Comparison of ENCODE assay signal across 11 mouse cellular contexts in the genomic region with DNA sequence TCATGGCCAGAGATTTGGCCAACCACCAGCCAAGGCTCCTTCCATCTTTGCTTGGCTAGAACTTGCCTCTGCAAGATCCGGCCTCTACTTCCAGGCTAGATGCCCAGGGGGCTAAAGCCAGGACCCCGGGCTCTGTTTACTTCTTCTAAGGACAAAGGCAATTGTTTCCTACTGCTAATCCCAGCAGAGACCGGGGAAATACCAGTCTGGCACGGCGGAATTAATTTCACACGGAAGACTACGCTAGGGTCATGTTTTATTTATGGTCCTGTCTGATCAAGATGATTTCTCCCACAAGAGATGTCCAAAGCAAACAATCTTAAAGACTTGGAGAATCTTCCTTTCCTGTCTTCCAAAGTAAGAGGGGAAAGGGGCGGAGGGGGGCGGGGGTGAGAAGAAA. TPM values are rescaled to one million over a fixed set of nuclear protein-coding genes. Genes with fewer than 3 reads are reported as not detected.
A peak's percentile ranks its signal among the peaks of the same experiment; 100 is the strongest.
DNase-seq lines count a peak whose midpoint lies in the region; ATAC-seq and TF ChIP-seq lines count a peak whose summit lies in the region.
"Had no signal": no experiment of that assay in that cellular context is flagged by ENCODE, and none has a peak within 500 bp of the region (broad histone marks: within the 10 kb centered on the region; RNA-seq: fewer than 3 reads in every experiment).

No protein-coding gene starts in this region.

- peak; percentile 13 for DNase-seq in adrenal gland, adult 2 months
- no peak for DNase-seq in adrenal gland, postnatal 25 days
- DNase-seq in lung, postnatal 0 days (ENCODE audit: low spot score), result no peak
- DNase-seq in lung, adult 2 months, result no peak
- no peak for DNase-seq in limb, embryonic 14.5 days (ENCODE audit: low spot score)
- no peak for DNase-seq in thymus, adult 2 months
- DNase-seq in left cerebral cortex, postnatal 25 days (ENCODE audit: low spot score in 2 of 2), result no peak
- DNase-seq: cerebellum, adult 11 months; lung, postnatal 10 days; right cerebral cortex, postnatal 14 days had no signal

- H3K4me1 ChIP-seq in lung, postnatal 0 days (ENCODE audit: insufficient read depth, low read depth, low read length), result peaks cover 10% of the 10 kb centered on the region; the same call in 1 of the 2 replicates
- H3K4me1 ChIP-seq in lung, adult 2 months (ENCODE audit: control insufficient read depth, insufficient read depth, low read length), result peaks cover 11% of the 10 kb centered on the region
- H3K4me1 ChIP-seq in limb, embryonic 14.5 days (ENCODE audit: control insufficient read depth, insufficient read depth, low read length), result peaks cover 17% of the 10 kb centered on the region
- 0 out of 2 replicates have a peak, but pooled peaks cover 4% of the 10 kb centered on the region for H3K4me1 ChIP-seq in thymus, adult 2 months (replicated peaks; ENCODE audit: control insufficient read depth, insufficient read depth, low read length)
- H3K4me1 ChIP-seq in liver, embryonic 12.5 days, result peaks cover 4% of the 10 kb centered on the region; the same call in 1 of the 2 replicates

- intact Hi-C loops in left cerebral cortex, postnatal 25 days (cut with DNase I), result no loop called here

- H3K4me3 ChIP-seq in lung, postnatal 0 days (ENCODE audit: low read depth, low read length), result no peak overlapping the region; the same call in 1 of the 2 replicates
- H3K4me3 ChIP-seq in lung, adult 2 months (replicated peaks; ENCODE audit: extremely low read depth, low read depth, low read length), result no peak overlapping the region
- H3K4me3 ChIP-seq in limb, embryonic 14.5 days (replicated peaks; ENCODE audit: low read length), result peak overlapping the region; percentile 72
- H3K4me3 ChIP-seq in thymus, adult 2 months (ENCODE audit: control insufficient read depth, insufficient read depth, low read length), result no peak overlapping the region
- H3K4me3 ChIP-seq in liver, embryonic 12.5 days, result no peak overlapping the region

- no peaks in the 10 kb centered on the region for H3K36me3 ChIP-seq in lung, postnatal 0 days (ENCODE audit: insufficient read depth, low read length)
- no peaks in the 10 kb centered on the region for H3K36me3 ChIP-seq in limb, embryonic 14.5 days (ENCODE audit: control insufficient read depth, insufficient read depth, low read length)
- no peaks in the 10 kb centered on the region for H3K36me3 ChIP-seq in thymus, adult 2 months (ENCODE audit: control insufficient read depth, insufficient read depth, low read length)
- H3K36me3 ChIP-seq in liver, embryonic 12.5 days, result no peaks in the 10 kb centered on the region

- H3K4me2 ChIP-seq in lung, postnatal 0 days (replicated peaks; ENCODE audit: low read depth, low read length), result peak overlapping the region; percentile 99; the same call in 1 of the 2 replicates
- peak overlapping the region; percentile 94 for H3K4me2 ChIP-seq in limb, embryonic 14.5 days (replicated peaks; ENCODE audit: low read depth, low read length, severe bottlenecking)
- H3K4me2 ChIP-seq in liver, embryonic 12.5 days, result no peak overlapping the region

- peaks cover 15% of the 10 kb centered on the region for H3K27me3 ChIP-seq in lung, postnatal 0 days (replicated peaks; ENCODE audit: insufficient read depth, low read length)
- H3K27me3 ChIP-seq in limb, embryonic 14.5 days (ENCODE audit: control insufficient read depth, insufficient read depth, low read length), result peaks cover 25% of the 10 kb centered on the region
- peaks cover 6% of the 10 kb centered on the region for H3K27me3 ChIP-seq in thymus, adult 2 months (ENCODE audit: control insufficient read depth, insufficient read depth, low read length)
- peaks cover 68% of the 10 kb centered on the region for H3K27me3 ChIP-seq in liver, embryonic 12.5 days (replicated peaks)

- TF ChIP-seq EP300 in lung, postnatal 0 days (IDR thresholded peaks at IDR 0.05), result no peak

- WGBS in lung, postnatal 0 days, result 12% methylated on average over 9 of the region's 9 CpGs
- 12% methylated on average over 9 of the region's 9 CpGs for WGBS in lung, adult 2 months
- WGBS in limb, embryonic 14.5 days, result 14% methylated on average over 9 of the region's 9 CpGs
- 36% methylated on average over 9 of the region's 9 CpGs for WGBS in thymus, adult 2 months
- WGBS in liver, embryonic 12.5 days (ENCODE audit: insufficient replicate concordance), result 14% methylated on average over 9 of the region's 9 CpGs

- no peak overlapping the region for H3K27ac ChIP-seq in lung, postnatal 0 days (ENCODE audit: low read length)
- no peak overlapping the region for H3K27ac ChIP-seq in limb, embryonic 14.5 days (replicated peaks; ENCODE audit: low read depth, low read length)
- H3K27ac ChIP-seq in thymus, adult 2 months (ENCODE audit: control insufficient read depth, insufficient read depth, low read length), result no peak overlapping the region
- H3K27ac ChIP-seq in liver, embryonic 12.5 days, result no peak overlapping the region

- no peak overlapping the region for H3K9ac ChIP-seq in lung, postnatal 0 days (replicated peaks; ENCODE audit: low read depth)
- no peak overlapping the region for H3K9ac ChIP-seq in limb, embryonic 14.5 days (ENCODE audit: low read depth, low read length, severe bottlenecking)
- no peak overlapping the region for H3K9ac ChIP-seq in liver, embryonic 12.5 days

- TF ChIP-seq CTCF in lung, postnatal 0 days (IDR thresholded peaks at IDR 0.05), result no peak
- no peak for TF ChIP-seq CTCF in lung, adult 2 months (IDR thresholded peaks at IDR 0.05; ENCODE audit: insufficient read depth, low read length)
- TF ChIP-seq CTCF in thymus, adult 2 months (IDR thresholded peaks at IDR 0.05; ENCODE audit: borderline replicate concordance, control insufficient read depth, extremely low read depth, insufficient read depth, low read length, poor library complexity), result no peak

- no peaks in the 10 kb centered on the region for H3K9me3 ChIP-seq in lung, postnatal 0 days (ENCODE audit: low read length)
- no peaks in the 10 kb centered on the region for H3K9me3 ChIP-seq in limb, embryonic 14.5 days (ENCODE audit: control insufficient read depth, low read length)
- H3K9me3 ChIP-seq in liver, embryonic 12.5 days (replicated peaks), result no peaks in the 10 kb centered on the region

- no peak for TF ChIP-seq POLR2A in lung, adult 2 months (IDR thresholded peaks at IDR 0.05; ENCODE audit: borderline replicate concordance, extremely low read depth, low read depth, low read length)
- TF ChIP-seq POLR2A in limb, embryonic 14.5 days (IDR thresholded peaks at IDR 0.05; ENCODE audit: borderline replicate concordance, extremely low read depth, insufficient read depth, insufficient read length), result no peak
- TF ChIP-seq POLR2A in thymus, adult 2 months (IDR thresholded peaks at IDR 0.05; ENCODE audit: control insufficient read depth, extremely low read depth, insufficient read depth, low read length, poor library complexity), result no peak

- ATAC-seq in lung, postnatal 0 days, result no peak
- no peak for ATAC-seq in limb, embryonic 14.5 days (ENCODE audit: low FRiP score, low read depth)
- no peak for ATAC-seq in liver, embryonic 12.5 days

RNA-seq across cellular contexts. Expression of gene Mast4, which starts 1.6 kb away (rescaled TPM):
- 10 to 100 TPM; 66.8 to 88.8 TPM for total RNA-seq in adrenal gland, adult 2 months (2021)
- polyA plus RNA-seq in adrenal gland, adult 2 months (2012; rRNA removed), result 37.1 and 40.6 TPM in 2 replicates
- 72.6 and 83.7 TPM in 2 replicates for total RNA-seq in adrenal gland, postnatal 25 days (2021)
- polyA plus RNA-seq in lung, postnatal 0 days (2015; fragmentation: Nextera tagmentation; extraction: Ambion mirVana), result 15.5 and 17.8 TPM in 2 replicates
- polyA plus RNA-seq in lung, adult 2 months (2012; rRNA removed), result 9.6 and 14.9 TPM in 2 replicates
- polyA plus RNA-seq in limb, embryonic 14.5 days (2012; rRNA removed), result 12.5 and 12.9 TPM in 2 replicates
- polyA plus RNA-seq in limb, embryonic 14.5 days (2014; fragmentation: Nextera tagmentation; extraction: Ambion mirVana), result 25.2 and 28.7 TPM in 2 replicates
- polyA plus RNA-seq in thymus, adult 2 months (2012; rRNA removed), result 8.7 and 10.4 TPM in 2 replicates
- 4.7 and 6.5 TPM in 2 replicates for polyA plus RNA-seq in liver, embryonic 12.5 days (2016; fragmentation: Nextera tagmentation; extraction: Ambion mirVana)
- 10 to 100 TPM; 41.2 to 46.7 TPM for total RNA-seq in left cerebral cortex, postnatal 25 days (2021)
